Mouse (Mus musculus) left cerebral cortex, postnatal 25 days (tissue): ENCODE measurements around the gene Hmgn3. TPM values are rescaled to one million over a fixed set of nuclear protein-coding genes. Genes with fewer than 3 reads are reported as not detected.
"Not testable (repeated sequence)": the region's sequence is repeated elsewhere in the genome, so short reads cannot be mapped to it uniquely, and the experiment has no call there.

Experiments used
- DNase-seq, 2 experiments: peaks; one replicate each; pipeline ENCODE4 v3.0.0; 2022; ENCODE audit warnings: low spot score in 2 of 2, mixed read lengths in 1 of 2
- intact Hi-C: fragments of 180-260 bp; cut with DNase I; formaldehyde crosslinking; loops from one replicate; pipeline ENCODE4 v1.15.1; 2025
- total RNA-seq, 2 experiments: library from RNA; stranded (reverse); gene quantifications; 2 replicates each; pipeline ENCODE4 v1.2.3; 2021

Gene Hmgn3
- total RNA-seq: 10 to 100 TPM; 85.5 to 88.8 TPM

GRCm38 (mm10) chr9:83146446-83147188 is at the start of gene Hmgn3:
TSS of gene Hmgn3 (minus strand) at chr9:83146685.
- intact Hi-C loops: loop anchor here (1.0 to 5.0 kb wide), 3 partner anchors 171 to 221 kb away; partner anchors contain the start of gene Phip
- DNase-seq: peak; percentile 92 to 98

- intact Hi-C loops: no loop called here
- no peak for DNase-seq
Observed at GRCm38 (mm10) chr9:83195765-83196164, 49.3 kb upstream of the Hmgn3 start.

- intact Hi-C loops: no loop called here
- DNase-seq: no peak
Observed at GRCm38 (mm10) chr9:83195007-83195406, 48.5 kb upstream of the Hmgn3 start.

GRCm38 (mm10) chr9:83187752-83188151 is 41.3 kb upstream of the Hmgn3 start:
- intact Hi-C loops: no loop called here
- no peak for DNase-seq

GRCm38 (mm10) chr9:83145591-83146445 is 667 bp downstream of the Hmgn3 start:
- intact Hi-C loops: loop anchor here (1.0 to 5.0 kb wide), 3 partner anchors 171 to 221 kb away; partner anchors contain the start of gene Phip
- peak; percentile 87 to 88 for DNase-seq

GRCm38 (mm10) chr9:83129831-83130230 is 16.7 kb downstream of the Hmgn3 start:
- DNase-seq: no peak
- intact Hi-C loops: no loop called here

DNA sequence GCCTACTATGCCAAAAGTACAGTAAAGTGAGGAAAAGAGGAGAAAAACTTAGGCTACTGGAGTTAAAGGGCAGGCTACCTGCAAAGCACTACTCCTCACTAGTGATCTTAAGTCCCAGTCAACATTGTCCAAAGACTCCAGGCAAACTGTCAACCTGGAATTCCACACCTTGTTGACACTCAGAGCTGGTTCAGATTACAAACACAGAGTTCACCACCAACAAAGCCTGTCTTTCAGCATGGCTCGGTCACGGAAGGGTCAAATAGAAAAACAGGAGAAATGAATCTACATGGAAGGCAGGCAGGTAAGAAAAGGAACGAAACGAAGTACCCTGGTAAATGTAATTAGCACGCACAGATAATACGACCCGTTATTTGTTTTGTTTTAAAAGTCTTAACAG is 18.6 kb downstream of the Hmgn3 start:
- no peak for DNase-seq
- intact Hi-C loops: no loop called here

- DNase-seq, intact Hi-C loops: not testable (repeated sequence)
Observed at GRCm38 (mm10) chr9:83126482-83126881, 20.0 kb downstream of the Hmgn3 start.

DNA sequence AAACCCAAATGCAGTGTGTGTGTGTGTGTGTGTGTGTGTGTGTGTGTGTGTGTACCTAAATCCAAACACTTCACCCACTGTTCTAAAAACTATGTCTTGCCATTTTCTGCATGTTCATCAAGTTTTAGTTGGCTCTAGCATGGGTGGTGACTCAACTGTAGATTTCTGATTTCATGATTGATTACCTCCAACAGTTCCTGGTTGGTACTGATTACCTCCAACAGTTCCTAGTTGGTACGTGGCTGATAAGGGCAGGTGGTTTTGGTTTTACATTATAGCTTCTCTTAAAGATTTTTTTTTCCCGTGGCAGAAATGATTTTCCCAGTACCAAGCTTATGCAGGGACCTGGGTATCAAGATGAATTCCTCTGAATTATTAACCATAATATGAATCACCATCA is 27.3 kb downstream of the Hmgn3 start:
- DNase-seq: no peak
- intact Hi-C loops: no loop called here

DNA sequence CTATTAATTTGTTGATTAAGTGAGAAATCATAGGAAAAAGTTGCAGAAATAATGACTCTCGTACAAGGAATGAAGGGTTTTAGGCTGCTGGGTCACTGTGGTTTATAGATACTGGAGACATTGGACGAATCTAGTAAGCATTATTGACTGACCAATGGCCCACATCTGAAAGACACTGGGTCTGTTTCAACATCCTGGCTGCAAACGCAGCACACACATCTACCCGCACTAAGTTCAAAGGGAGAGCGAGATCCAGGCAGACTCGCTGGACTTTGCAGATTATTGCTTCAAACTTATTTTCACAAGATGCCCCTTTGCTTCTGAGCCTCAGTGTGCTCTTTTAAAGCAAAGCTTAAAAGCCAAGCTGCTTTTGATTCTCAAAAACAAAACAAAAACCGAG is 29.0 kb downstream of the Hmgn3 start:
- DNase-seq: no peak
- intact Hi-C loops: no loop called here

DNA sequence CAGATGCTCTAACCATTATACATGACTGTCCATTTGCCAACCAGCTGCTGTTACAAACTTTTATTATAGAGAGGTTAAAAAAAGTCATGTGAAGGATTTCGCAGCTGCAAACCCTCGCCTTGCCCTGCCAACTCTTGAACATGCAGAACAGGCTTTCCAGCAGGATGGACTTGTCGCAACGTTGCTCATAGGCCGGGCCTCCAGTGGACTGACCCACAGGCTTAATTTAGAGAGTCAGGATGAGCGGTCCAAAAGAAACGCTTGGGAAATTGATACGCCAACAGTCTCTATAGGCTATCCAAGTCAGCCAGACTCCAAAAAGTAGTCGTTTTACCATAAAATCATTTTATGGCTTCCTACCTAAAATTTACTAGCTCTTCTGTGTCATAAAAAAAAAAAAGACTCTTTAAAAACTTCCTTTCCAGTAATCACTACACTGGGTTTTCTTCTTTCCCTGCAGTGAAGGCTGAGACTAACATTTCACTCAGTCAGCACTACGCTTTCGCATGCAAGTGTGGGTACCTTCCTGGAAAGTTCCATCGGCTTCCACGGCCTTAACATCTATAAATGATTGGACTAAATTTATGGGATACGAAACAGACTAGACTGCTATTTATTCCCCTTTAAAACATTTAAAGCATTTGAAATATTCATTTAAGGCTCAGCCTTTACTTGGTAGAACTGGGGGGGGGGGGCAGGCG is 29.6 kb downstream of the Hmgn3 start:
- no peak for DNase-seq
- intact Hi-C loops: no loop called here

DNA sequence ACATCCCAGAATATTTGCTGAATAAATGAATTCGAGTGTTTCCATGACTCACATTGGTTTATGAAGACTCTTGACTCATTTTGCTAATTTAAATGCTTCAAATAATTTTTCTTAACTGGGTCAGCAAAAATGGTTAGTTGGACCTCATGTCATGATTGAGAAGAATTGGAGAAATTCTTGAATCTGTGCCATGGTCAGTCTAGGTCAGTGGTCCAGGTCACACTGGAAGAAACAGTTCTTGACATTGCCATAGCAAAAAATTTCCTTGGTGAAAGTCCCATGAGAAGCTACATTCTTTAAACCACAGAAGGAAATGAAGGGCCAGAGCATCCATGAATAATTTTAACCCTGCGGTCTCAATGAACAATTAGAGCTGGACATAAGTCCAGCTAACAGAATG is 30.8 kb downstream of the Hmgn3 start:
- intact Hi-C loops: no loop called here
- DNase-seq: no peak

DNA sequence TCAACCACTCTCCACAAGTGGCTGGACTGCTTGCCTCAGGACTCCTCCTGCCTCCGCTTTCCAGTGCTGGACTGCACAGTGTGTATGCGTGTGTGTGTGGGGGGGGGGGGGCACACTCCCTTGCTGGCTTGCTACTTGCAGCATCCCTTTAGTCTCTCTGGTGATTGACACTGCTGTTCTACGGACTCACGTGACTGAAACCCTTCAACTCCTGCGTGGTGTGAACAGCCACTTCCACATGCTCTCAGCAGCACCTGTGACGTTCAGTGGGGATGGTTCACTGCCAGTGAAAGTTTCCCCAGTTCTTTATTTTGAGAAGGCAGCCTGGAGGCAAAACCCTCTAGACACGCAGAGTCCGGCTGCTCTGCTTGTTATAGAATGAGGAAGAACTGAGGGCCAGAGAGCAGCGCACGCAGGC is 32.7 kb downstream of the Hmgn3 start:
- intact Hi-C loops: no loop called here
- peak in 1 of 2 experiments; percentile 19 for DNase-seq

DNA sequence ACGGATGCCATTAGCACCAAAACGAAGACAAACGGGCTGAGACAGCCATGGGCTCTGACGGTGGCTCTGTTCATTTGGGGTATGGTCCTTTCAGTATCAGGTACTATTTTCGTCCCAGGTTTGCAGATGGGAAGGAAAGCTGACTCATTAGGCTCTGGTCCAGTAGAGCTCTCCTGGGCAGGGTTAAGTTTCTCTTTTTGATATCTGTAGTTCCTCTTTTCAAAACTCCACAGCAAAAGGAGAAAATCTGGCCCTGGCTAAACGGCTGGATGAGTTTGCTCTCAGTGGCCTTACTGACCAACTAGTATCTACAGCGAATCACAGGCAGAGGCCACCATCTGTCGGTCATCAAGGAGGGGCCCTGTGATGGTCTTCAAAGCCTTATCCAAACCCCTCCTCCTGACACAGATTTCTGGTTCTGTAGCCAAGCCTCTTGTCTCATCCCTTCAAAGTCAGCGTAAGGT is 34.1 kb downstream of the Hmgn3 start:
- intact Hi-C loops: no loop called here

GRCm38 (mm10) chr9:83111789-83112188 is 34.7 kb downstream of the Hmgn3 start:
- DNase-seq: no peak
- intact Hi-C loops: no loop called here

More for the DNA sequence above, 34.1 kb downstream of the Hmgn3 start:
- DNase-seq: no peak

DNA sequence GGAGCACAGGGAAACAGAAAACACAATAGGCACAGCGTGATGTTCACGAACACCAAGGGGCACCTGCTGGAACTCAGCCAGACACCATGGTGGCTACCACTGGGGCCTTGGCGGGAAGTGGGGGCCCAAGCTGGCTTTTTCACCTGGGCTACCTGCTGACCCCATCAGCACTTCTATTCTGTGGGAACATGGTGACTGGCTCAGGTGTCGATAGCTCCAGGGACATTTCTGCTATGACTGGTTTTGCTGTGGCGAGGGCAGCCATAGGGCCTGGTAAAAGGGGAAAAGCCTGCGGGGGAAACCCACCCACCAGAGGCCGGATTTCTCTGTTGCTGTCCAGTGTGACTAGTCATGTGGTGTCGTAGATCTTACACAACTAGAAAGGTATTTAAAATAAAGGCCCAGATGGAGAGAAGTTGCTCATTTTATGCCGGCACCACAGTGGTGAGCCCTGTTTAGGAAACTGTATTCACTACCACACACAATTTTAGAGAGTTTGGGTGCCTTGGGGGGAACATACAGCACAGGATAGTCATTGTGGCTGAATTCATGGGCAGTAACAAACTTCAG is 35.3 kb downstream of the Hmgn3 start:
- no peak for DNase-seq
- intact Hi-C loops: no loop called here

DNA sequence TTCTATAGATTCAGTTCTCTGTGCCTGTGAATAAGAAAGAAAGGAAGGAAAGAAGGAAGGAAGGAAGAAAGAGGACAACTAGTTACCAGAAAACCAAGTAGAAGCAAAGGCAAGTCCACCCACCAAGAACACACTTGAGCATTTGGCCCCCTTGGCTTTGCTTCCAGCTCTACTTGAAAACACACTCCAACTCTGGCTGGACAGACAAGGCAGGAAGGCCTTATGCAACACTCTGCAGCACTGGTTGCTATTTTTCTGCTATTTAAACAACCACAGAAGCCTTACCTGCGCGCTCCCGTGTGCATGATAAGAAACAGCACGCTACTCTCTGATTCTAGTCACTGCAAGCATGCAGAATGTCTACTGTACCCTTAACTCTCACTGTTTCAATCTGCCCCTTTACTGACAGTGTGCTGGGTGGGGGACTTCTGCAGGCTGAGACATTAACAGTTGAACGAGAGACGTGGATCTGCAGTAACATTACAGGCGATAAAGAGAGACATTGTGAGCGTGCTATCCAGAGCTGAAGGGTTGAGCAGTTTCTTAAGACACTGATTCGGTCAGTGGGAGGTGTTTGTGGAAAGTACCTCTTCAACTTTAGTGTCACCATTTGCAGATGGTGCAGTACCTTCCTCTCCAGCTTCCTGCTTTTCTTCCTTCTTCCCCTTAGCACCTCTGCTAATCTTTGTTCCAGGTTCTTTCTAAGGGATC is 35.9 kb downstream of the Hmgn3 start:
- no peak for DNase-seq
- intact Hi-C loops: no loop called here

DNA sequence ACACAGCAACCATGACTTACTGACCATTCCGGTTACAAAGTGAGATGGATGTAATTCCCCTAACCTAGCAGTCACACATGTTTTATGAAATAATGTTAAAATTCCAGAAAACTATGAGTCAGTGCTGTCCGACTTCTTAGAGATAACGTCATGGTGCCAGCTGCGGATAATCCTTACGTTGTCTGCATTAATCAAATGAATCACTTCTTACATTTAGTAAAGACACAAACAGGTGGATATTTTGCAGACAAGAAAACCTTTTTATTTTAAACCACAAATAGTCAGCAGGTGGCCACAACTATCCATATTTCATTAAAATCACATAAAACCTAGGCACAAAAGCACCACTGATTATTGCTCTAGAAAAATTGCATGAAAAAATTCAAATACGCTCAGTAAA is 36.8 kb downstream of the Hmgn3 start:
- no peak for DNase-seq

GRCm38 (mm10) chr9:83108821-83109220 is 37.7 kb downstream of the Hmgn3 start:
- no peak for DNase-seq
- intact Hi-C loops: no loop called here

More for the DNA sequence above, 36.8 kb downstream of the Hmgn3 start:
- intact Hi-C loops: no loop called here
